Comparison of ENCODE assay signal across 8 mouse cellular contexts in genomic region chr13:99754251-99754652, GRCm38 (mm10).
DNase-seq lines count a peak whose midpoint lies in the region; ATAC-seq and TF ChIP-seq lines count a peak whose summit lies in the region.

No protein-coding gene starts in this region.

- H3K4me3 ChIP-seq in liver, embryonic 14.5 days (ENCODE audit: insufficient read depth in 1 of 2, low read depth in 2 of 2, low read length in 2 of 2): peak overlapping the region in 1 of 2 experiments; percentile 20; a peak in 1 of 4 replicates
- H3K4me3 ChIP-seq in cerebellum, adult 2 months (replicated peaks; ENCODE audit: insufficient read depth, low read depth, low read length): no peak overlapping the region
- H3K4me3 ChIP-seq in kidney, adult 2 months (ENCODE audit: insufficient read depth, low read depth, low read length): no peak overlapping the region

- no peak for TF ChIP-seq POLR2A in cerebellum, adult 2 months (IDR thresholded peaks at IDR 0.05; ENCODE audit: borderline replicate concordance, insufficient read depth, low read length)
- no peak for TF ChIP-seq POLR2A in kidney, adult 2 months (IDR thresholded peaks at IDR 0.05; ENCODE audit: low read depth, low read length)

- H3K4me1 ChIP-seq in liver, embryonic 14.5 days (replicated peaks; ENCODE audit: control insufficient read depth in 2 of 2, insufficient read depth in 2 of 2, low read length in 1 of 2): peaks cover 32 to 36% of the 10 kb centered on the region in 2 experiments
- H3K4me1 ChIP-seq in cerebellum, adult 2 months (ENCODE audit: control insufficient read depth, insufficient read depth, low read length): no peaks in the 10 kb centered on the region
- no peaks in the 10 kb centered on the region for H3K4me1 ChIP-seq in kidney, adult 2 months (ENCODE audit: control insufficient read depth, insufficient read depth, low read length)

- 9% methylated on average over 5 of the region's 5 CpGs for WGBS in liver, embryonic 14.5 days (ENCODE audit: insufficient replicate concordance)
- 32% methylated on average over 5 of the region's 5 CpGs for WGBS in cerebellum, adult 2 months
- WGBS in kidney, adult 2 months: 64% methylated on average over 5 of the region's 5 CpGs

- peak; percentile 100 for TF ChIP-seq EP300 in liver, embryonic 14.5 days (IDR thresholded peaks at IDR 0.05; ENCODE audit: low read depth)

- H3K27me3 ChIP-seq in liver, embryonic 14.5 days (ENCODE audit: control insufficient read depth, insufficient read depth, low read length): no peaks in the 10 kb centered on the region
- H3K27me3 ChIP-seq in cerebellum, adult 2 months (ENCODE audit: control insufficient read depth, insufficient read depth, low read length): no peaks in the 10 kb centered on the region
- H3K27me3 ChIP-seq in kidney, adult 2 months (replicated peaks; ENCODE audit: control insufficient read depth, insufficient read depth, low read length): no peaks in the 10 kb centered on the region

- ATAC-seq in liver, embryonic 14.5 days (ENCODE audit: insufficient read depth): peak; percentile 99

- peak; percentile 59 for TF ChIP-seq CTCF in liver, embryonic 14.5 days (IDR thresholded peaks at IDR 0.05; ENCODE audit: low read depth)
- TF ChIP-seq CTCF in cerebellum, adult 2 months (IDR thresholded peaks at IDR 0.05; ENCODE audit: borderline replicate concordance, insufficient read depth, low read depth, low read length): no peak
- TF ChIP-seq CTCF in kidney, adult 2 months (conservative IDR thresholded peaks at IDR 0.05; ENCODE audit: insufficient read depth, insufficient read length, low read depth, low read length): no peak

- H3K4me2 ChIP-seq in liver, embryonic 14.5 days (ENCODE audit: low read depth): peak overlapping the region; percentile 65

- H3K27ac ChIP-seq in liver, embryonic 14.5 days: peak overlapping the region; percentile 89
- H3K27ac ChIP-seq in cerebellum, adult 2 months (ENCODE audit: insufficient read depth, low read length): no peak overlapping the region
- no peak overlapping the region for H3K27ac ChIP-seq in kidney, adult 2 months (ENCODE audit: insufficient read depth, low read depth, low read length)

- peak; percentile 23 for DNase-seq in adrenal gland, postnatal 10 days
- no peak for DNase-seq in adrenal gland, adult 8-10 months
- peak; percentile 47 to 49 for DNase-seq in layer of hippocampus, adult 8-10 months (ENCODE audit: low spot score in 2 of 2)
- no peak for DNase-seq in layer of hippocampus, adult 9-10 months (ENCODE audit: low spot score)
- peak; percentile 90 for DNase-seq in c-Kit-negative CD71-positive TER-119-positive erythroid progenitor cells, embryonic 14.5 days (ENCODE audit: low read depth, low spot score)
- DNase-seq in liver, embryonic 14.5 days (ENCODE audit: low read depth in 3 of 3, low spot score in 3 of 3): peak; percentile 92 to 98 (median 96)
- no peak for DNase-seq in cerebellum, adult 2 months
- no peak for DNase-seq in kidney, adult 2 months

- H3K36me3 ChIP-seq in liver, embryonic 14.5 days (replicated peaks; ENCODE audit: control insufficient read depth, insufficient read depth, low read depth): no peaks in the 10 kb centered on the region
- H3K36me3 ChIP-seq in kidney, adult 2 months (ENCODE audit: control insufficient read depth, insufficient read depth, low read length): no peaks in the 10 kb centered on the region

- H3K9ac ChIP-seq in liver, embryonic 14.5 days (replicated peaks): peak overlapping the region; percentile 62

- H3K9me3 ChIP-seq in liver, embryonic 14.5 days (ENCODE audit: control insufficient read depth, low read length): no peaks in the 10 kb centered on the region

Comparison
In these comparisons a context has a peak if more than half of its experiments do, and no peak if none do; other contexts are left out.
1. DNase-seq: peak in adrenal gland, postnatal 10 days (single experiment), layer of hippocampus, adult 8-10 months (2 of 2), c-Kit-negative CD71-positive TER-119-positive erythroid progenitor cells, embryonic 14.5 days (single experiment) and liver, embryonic 14.5 days (3 of 3); none in adrenal gland, adult 8-10 months (single experiment), layer of hippocampus, adult 9-10 months (single experiment), cerebellum, adult 2 months (0 of 2) and kidney, adult 2 months (single experiment).